Mouse (Mus musculus): ENCODE measurements around the gene Herc3. TPM values are rescaled to one million over a fixed set of nuclear protein-coding genes. Genes with fewer than 3 reads are reported as not detected.
A peak's percentile ranks its signal among the peaks of the same experiment; 100 is the strongest.

Gene Herc3
- polyA plus RNA-seq, 1 experiment from 2014 or later, result 4.3 TPM

DNA sequence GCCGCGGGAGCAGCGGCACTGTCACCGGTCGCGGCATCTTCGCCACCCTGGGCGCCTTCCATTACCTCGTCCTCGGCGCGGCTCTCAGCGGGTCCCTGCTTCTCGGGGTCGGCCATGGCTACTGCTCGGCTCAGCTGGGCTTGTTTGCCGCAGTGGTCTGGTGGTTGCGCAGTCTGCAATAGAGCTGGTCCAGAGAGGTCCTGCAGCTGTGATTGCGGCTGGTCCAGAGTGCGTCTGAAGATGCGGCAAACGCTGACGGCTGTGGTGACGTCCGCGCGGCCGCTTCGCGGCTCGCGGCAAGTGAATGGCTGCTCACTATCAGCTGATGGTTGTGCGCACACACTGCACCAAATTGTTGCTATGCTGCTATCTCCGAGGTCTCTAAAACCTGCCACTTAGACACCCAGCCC lies 75.6 kb downstream of the Herc3 start, which contains the start of gene Nap1l5:
TSS of gene Nap1l5 (minus strand) at position 225 of the 410 bp plus-strand sequence.
- Histone ChIP-seq H3K9me3 (replicated peaks) (peaks cover 8% of the 10 kb centered on the region; the same call in 1 of the 2 replicates), H3K4me1 (peaks cover 12% of the 10 kb centered on the region), H3K36me3 (peaks cover 11% of the 10 kb centered on the region), H3K4me3 (peak within 1 kb of the TSS; percentile 57), H3K27ac (0 out of 2 replicates have a peak within 1 kb of the TSS, but pooled peaks have one; percentile 19), H3K27me3 (ENCODE audit: low read depth, poor library complexity, severe bottlenecking) (peaks cover 12% of the 10 kb centered on the region; the same call in 1 of the 2 replicates)
- WGBS, result 51% methylated on average over 34 of the region's 34 CpGs
- peak; percentile 37 for DNase-seq (ENCODE audit: low spot score)

GRCm38 (mm10) chr6:58907336-58907735 lies 76.1 kb downstream of the Herc3 start:
- WGBS, result 78% methylated on average over 8 of the region's 8 CpGs
- H3K4me1 ChIP-seq, result peaks cover 8% of the 10 kb centered on the region
- DNase-seq (ENCODE audit: low spot score), result no peak
- H3K9me3 ChIP-seq (replicated peaks), result peaks cover 8% of the 10 kb centered on the region; the same call in 1 of the 2 replicates
- peak overlapping the region; percentile 57 for H3K4me3 ChIP-seq
- peaks cover 12% of the 10 kb centered on the region; the same call in 1 of the 2 replicates for H3K27me3 ChIP-seq (ENCODE audit: low read depth, poor library complexity, severe bottlenecking)
- peaks cover 11% of the 10 kb centered on the region for H3K36me3 ChIP-seq
- H3K27ac ChIP-seq, result no peak overlapping the region

- no peak for DNase-seq (ENCODE audit: low spot score)
- 65% methylated on average over 2 of the region's 2 CpGs for WGBS
- Histone ChIP-seq H3K4me3 (no peak overlapping the region), H3K27me3 (ENCODE audit: low read depth, poor library complexity, severe bottlenecking) (peaks cover 12% of the 10 kb centered on the region; the same call in 1 of the 2 replicates), H3K4me1 (peaks cover 8% of the 10 kb centered on the region), H3K27ac (no peak overlapping the region), H3K36me3 (peaks cover 11% of the 10 kb centered on the region), H3K9me3 (replicated peaks) (peaks cover 8% of the 10 kb centered on the region; the same call in 1 of the 2 replicates)
Observed at GRCm38 (mm10) chr6:58907791-58908190, 76.5 kb downstream of the Herc3 start.

GRCm38 (mm10) chr6:58912842-58913241 lies 81.6 kb downstream of the Herc3 start:
- no peaks in the 10 kb centered on the region for H3K9me3 ChIP-seq (replicated peaks)
- DNase-seq (ENCODE audit: low spot score), result no peak

DNA sequence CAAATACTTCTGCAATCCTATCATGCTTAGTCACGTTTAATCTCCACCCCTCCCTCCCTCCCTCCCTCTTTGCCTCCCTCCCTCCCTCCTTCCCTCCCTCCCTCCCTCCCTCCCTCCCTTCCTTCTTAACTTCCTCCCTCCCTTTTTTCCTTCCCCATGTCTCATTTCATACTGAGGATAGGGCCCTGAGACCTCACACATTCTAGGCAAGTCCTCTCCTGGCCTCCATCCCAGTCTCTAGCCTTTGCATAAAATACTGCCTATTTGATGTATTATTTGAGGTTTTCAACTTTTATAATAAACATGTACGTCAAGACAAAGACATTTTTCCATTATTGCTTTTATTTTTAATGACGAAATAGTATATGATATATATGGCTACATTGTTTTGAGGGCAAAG lies 82.3 kb downstream of the Herc3 start:
- 72% methylated on average over 3 of the region's 3 CpGs for whole genome bisulfite sequencing
- Histone ChIP-seq H3K4me3 (no peak overlapping the region), H3K36me3 (no peaks in the 10 kb centered on the region), H3K27ac (no peak overlapping the region), H3K27me3 (ENCODE audit: low read depth, poor library complexity, severe bottlenecking) (no peaks in the 10 kb centered on the region), H3K4me1 (no peaks in the 10 kb centered on the region), H3K9me3 (replicated peaks) (no peaks in the 10 kb centered on the region)
- DNase-seq (ENCODE audit: low spot score), result no peak

More at GRCm38 (mm10) chr6:58912842-58913241, 81.6 kb downstream of the Herc3 start:
- no peaks in the 10 kb centered on the region for H3K27me3 ChIP-seq (ENCODE audit: low read depth, poor library complexity, severe bottlenecking)
- H3K4me3 ChIP-seq, result no peak overlapping the region
- no peak overlapping the region for H3K27ac ChIP-seq
- 79% methylated on average over 5 of the region's 5 CpGs for WGBS
- H3K4me1 ChIP-seq, result no peaks in the 10 kb centered on the region
- no peaks in the 10 kb centered on the region for H3K36me3 ChIP-seq

DNA sequence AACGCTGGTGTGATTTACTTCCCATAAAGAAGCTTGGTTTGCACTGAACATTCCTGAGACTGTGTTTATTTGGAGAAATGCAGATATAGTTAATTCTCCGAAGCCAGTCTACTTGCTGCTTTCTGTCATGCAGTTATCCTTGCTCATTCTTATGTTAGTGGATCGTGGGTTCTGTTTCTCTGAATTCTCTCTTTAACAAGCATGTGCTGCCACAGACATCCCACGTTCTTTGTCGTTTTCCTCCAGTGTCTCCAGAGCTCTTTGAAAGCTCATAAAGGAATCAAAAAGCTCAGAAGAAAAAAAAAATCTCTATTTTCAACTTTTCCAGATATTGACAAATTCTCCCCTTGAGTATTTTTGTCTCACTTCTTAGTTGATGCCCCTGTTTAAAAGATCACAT lies 82.7 kb downstream of the Herc3 start:
- no peak for DNase-seq (ENCODE audit: low spot score)
- no peaks in the 10 kb centered on the region for H3K4me1 ChIP-seq
- no peaks in the 10 kb centered on the region for H3K27me3 ChIP-seq (ENCODE audit: low read depth, poor library complexity, severe bottlenecking)
- no peak overlapping the region for H3K4me3 ChIP-seq
- H3K9me3 ChIP-seq (replicated peaks), result no peaks in the 10 kb centered on the region
- no peaks in the 10 kb centered on the region for H3K36me3 ChIP-seq
- no peak overlapping the region for H3K27ac ChIP-seq
- 90% methylated on average over 5 of the region's 5 CpGs for WGBS

GRCm38 (mm10) chr6:58916498-58916897 lies 85.2 kb downstream of the Herc3 start:
- H3K27me3 ChIP-seq (ENCODE audit: low read depth, poor library complexity, severe bottlenecking), result no peaks in the 10 kb centered on the region
- no peaks in the 10 kb centered on the region for H3K9me3 ChIP-seq (replicated peaks)
- 93% methylated on average over 5 of the region's 5 CpGs for WGBS
- H3K4me3 ChIP-seq, result no peak overlapping the region
- no peaks in the 10 kb centered on the region for H3K36me3 ChIP-seq
- H3K4me1 ChIP-seq, result no peaks in the 10 kb centered on the region
- no peak for DNase-seq (ENCODE audit: low spot score)
- H3K27ac ChIP-seq, result no peak overlapping the region

GRCm38 (mm10) chr6:58920735-58921134 lies 89.5 kb downstream of the Herc3 start:
- Histone ChIP-seq H3K27ac (no peak overlapping the region), H3K4me1 (no peaks in the 10 kb centered on the region), H3K4me3 (no peak overlapping the region), H3K9me3 (replicated peaks) (no peaks in the 10 kb centered on the region), H3K36me3 (no peaks in the 10 kb centered on the region), H3K27me3 (ENCODE audit: low read depth, poor library complexity, severe bottlenecking) (no peaks in the 10 kb centered on the region)
- WGBS, result 79% methylated on average over 6 of the region's 6 CpGs
- DNase-seq (ENCODE audit: low spot score), result no peak

GRCm38 (mm10) chr6:58921623-58922022 lies 90.4 kb downstream of the Herc3 start:
- no peak for DNase-seq (ENCODE audit: low spot score)
- H3K27ac ChIP-seq, result no peak overlapping the region
- H3K4me3 ChIP-seq, result no peak overlapping the region
- H3K9me3 ChIP-seq (replicated peaks), result no peaks in the 10 kb centered on the region
- H3K4me1 ChIP-seq, result no peaks in the 10 kb centered on the region
- no peaks in the 10 kb centered on the region for H3K36me3 ChIP-seq
- WGBS, result 60% methylated on average over 3 of the region's 3 CpGs
- no peaks in the 10 kb centered on the region for H3K27me3 ChIP-seq (ENCODE audit: low read depth, poor library complexity, severe bottlenecking)

- H3K36me3 ChIP-seq, result no peaks in the 10 kb centered on the region
- no peak overlapping the region for H3K27ac ChIP-seq
- no peaks in the 10 kb centered on the region for H3K27me3 ChIP-seq (ENCODE audit: low read depth, poor library complexity, severe bottlenecking)
- H3K4me1 ChIP-seq, result no peaks in the 10 kb centered on the region
- WGBS, result 91% methylated on average over 5 of the region's 5 CpGs
- H3K9me3 ChIP-seq (replicated peaks), result no peaks in the 10 kb centered on the region
- DNase-seq (ENCODE audit: low spot score), result no peak
- H3K4me3 ChIP-seq, result no peak overlapping the region
Observed at GRCm38 (mm10) chr6:58922511-58922910, 91.2 kb downstream of the Herc3 start.

DNA sequence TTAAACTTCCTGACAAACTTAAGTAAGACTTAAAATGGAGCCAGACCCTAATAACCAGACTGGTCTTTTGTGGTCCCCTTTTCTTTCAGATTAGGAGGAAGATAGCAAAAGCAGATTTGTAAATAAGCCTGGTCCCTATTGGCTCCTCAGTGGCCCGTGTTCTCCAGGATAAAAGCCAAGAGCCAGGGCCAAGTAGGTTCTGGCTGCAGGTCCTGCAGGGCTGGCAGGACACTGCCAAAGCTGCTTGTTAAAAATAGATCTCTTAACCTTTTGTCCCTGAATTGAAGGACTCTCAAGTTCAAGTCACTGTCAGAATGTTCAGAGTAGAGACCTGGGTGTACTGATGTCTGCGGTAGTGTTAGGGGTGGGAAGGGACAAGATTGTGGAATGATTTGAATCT lies 96.6 kb downstream of the Herc3 start:
- DNase-seq (ENCODE audit: low spot score), result no peak
- Histone ChIP-seq H3K4me3 (no peak overlapping the region), H3K27ac (no peak overlapping the region), H3K4me1 (peaks cover 8% of the 10 kb centered on the region), H3K9me3 (replicated peaks) (no peaks in the 10 kb centered on the region), H3K36me3 (no peaks in the 10 kb centered on the region), H3K27me3 (ENCODE audit: low read depth, poor library complexity, severe bottlenecking) (no peaks in the 10 kb centered on the region)
- WGBS, result 84% methylated on average over 2 of the region's 2 CpGs

DNA sequence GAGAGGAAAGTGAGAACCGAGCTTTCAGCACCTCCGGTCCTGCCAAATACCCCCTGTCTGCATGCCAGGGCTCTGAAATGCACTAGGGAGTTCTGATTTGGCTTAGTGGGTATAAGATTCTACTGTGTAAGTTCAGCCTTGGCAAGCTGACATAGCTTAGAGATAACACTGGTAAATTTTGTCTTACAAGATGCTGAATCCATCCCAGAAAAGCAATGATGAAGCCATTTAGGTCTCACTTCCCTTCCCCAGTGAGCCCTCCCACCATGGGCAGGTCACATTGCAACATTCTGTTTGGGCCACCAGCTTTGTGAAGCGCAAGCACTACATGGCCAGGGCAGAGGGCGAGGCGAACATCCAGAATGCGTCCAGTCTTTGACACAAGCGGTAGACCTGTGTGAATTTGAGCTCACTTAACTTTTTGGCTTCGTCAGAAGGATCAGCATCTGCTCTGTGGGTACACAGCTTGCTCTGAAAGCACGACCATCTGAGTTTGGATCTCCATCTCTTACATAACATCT lies 98.7 kb downstream of the Herc3 start:
- no peaks in the 10 kb centered on the region for H3K36me3 ChIP-seq
- H3K4me1 ChIP-seq, result peaks cover 21% of the 10 kb centered on the region
- no peaks in the 10 kb centered on the region for H3K9me3 ChIP-seq (replicated peaks)
- DNase-seq (ENCODE audit: low spot score), result no peak
- H3K27me3 ChIP-seq (ENCODE audit: low read depth, poor library complexity, severe bottlenecking), result no peaks in the 10 kb centered on the region
- WGBS, result 92% methylated on average over 9 of the region's 9 CpGs
- H3K4me3 ChIP-seq, result no peak overlapping the region
- H3K27ac ChIP-seq, result no peak overlapping the region

- H3K9me3 ChIP-seq (replicated peaks), result no peaks in the 10 kb centered on the region
- 86% methylated on average over 4 of the region's 4 CpGs for WGBS
- H3K27ac ChIP-seq, result no peak overlapping the region
Observed at GRCm38 (mm10) chr6:58931149-58931548, 99.9 kb downstream of the Herc3 start.

More at GRCm38 (mm10) chr6:58931149-58931548, 99.9 kb downstream of the Herc3 start:
- Histone ChIP-seq H3K27me3 (ENCODE audit: low read depth, poor library complexity, severe bottlenecking) (no peaks in the 10 kb centered on the region), H3K4me3 (no peak overlapping the region), H3K4me1 (peaks cover 21% of the 10 kb centered on the region), H3K36me3 (no peaks in the 10 kb centered on the region)
- no peak for DNase-seq (ENCODE audit: low spot score)
